Mouse (Mus musculus): ENCODE measurements around the gene Csn1s1.

Gene Csn1s1

DNA sequence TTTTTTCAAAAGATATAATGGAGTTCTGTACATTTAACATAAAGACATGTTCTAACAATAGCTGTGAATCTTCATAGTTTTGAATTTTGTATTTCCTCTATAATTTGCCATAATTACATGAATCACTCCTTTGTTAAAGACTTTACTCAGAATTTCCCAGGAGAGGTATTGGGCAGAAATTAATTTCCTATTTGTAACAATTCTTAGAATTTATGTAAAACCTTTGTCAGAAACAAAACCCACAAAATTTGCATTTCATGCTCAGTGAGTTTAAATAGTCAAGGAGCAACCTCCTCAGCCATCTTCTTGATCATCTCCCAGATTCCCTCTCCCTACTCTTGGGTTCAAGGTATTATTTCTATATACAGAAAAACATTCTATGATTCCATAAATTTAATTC, at the start of gene Csn1s1:
Gene Csn1s1, plus strand, starts transcription at position 301 of the 400 bp plus-strand sequence.
- no peak for DNase-seq (ENCODE audit: low read depth)

GRCm38 (mm10) chr5:87622681-87623080, 43.3 kb upstream of the Csn1s1 start:
- no peak for DNase-seq (ENCODE audit: low read depth)

DNA sequence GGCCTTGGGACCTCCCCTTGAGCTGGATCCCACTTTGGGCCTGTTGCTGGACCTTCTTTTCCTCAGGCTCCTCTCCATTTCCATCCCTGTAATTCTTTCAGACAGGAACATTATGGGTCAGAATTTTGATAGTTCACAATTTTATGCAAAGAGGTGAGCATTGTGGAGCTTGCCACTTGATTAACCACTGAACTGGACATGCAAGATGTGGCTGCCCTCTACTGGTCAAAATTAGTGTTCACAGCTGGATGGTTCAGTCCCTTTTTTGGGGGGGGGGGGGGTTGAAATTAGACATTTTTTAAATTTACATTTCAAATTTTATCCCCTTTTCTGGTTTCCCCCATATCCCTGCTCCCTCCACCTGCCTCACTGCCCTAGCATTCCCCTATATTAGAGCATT, 23.2 kb upstream of the Csn1s1 start:
- DNase-seq (ENCODE audit: low read depth): no peak

DNA sequence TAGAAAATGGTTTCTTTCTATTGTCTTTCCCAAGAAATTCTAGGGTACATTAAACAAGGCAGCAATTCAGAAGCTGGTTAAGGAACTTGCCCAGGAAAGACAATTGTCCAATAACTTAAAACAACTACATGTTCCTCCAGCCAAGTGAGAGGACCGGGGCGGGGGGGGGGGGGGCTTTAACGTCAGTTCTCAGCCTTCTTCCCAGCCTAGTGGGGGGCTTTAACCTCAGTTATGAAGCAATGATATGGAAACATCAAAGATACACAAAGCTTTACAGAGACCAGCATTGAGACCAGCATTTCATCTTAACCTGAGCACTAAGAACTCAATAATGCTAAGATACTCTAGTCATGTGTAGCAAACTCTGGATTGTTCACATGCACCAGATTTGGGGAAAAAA, 33.5 kb downstream of the Csn1s1 start, which contains the start of gene Csn2:
Gene Csn2, minus strand, starts transcription at position 101 of the 400 bp plus-strand sequence.
- DNase-seq (ENCODE audit: low read depth): no peak

DNA sequence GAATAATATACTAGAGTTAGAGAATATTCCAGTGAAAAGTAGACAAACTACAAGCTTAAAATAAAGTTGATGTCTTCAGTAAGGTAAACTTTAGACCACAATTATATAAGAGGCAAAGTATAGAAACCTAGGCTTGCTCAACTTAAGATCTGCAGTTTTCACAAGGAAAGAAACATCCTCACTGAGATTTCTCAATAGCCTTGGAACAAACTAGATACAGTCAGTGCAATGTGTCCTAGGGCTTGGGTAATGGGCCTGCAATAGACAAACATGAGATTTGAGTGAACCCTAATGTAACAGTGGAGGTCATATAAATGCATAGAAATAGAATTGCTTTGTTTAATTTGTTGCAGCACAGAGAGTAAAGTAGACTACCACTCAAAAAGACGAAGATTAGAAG, 39.9 kb downstream of the Csn1s1 start:
- no peak for DNase-seq (ENCODE audit: low read depth)
